Mouse (Mus musculus): ENCODE data around the gene Gpr108. TPM values are rescaled to one million over a fixed set of nuclear protein-coding genes. Genes with fewer than 3 reads are reported as not detected.
"Not testable (repeated sequence)": the region's sequence is repeated elsewhere in the genome, so short reads cannot be mapped to it uniquely, and the experiment has no call there.

The Gpr108 gene
- total and polyA plus RNA-seq, 2 experiments from 2014 or later = 21.3 to 24.1 TPM

DNA sequence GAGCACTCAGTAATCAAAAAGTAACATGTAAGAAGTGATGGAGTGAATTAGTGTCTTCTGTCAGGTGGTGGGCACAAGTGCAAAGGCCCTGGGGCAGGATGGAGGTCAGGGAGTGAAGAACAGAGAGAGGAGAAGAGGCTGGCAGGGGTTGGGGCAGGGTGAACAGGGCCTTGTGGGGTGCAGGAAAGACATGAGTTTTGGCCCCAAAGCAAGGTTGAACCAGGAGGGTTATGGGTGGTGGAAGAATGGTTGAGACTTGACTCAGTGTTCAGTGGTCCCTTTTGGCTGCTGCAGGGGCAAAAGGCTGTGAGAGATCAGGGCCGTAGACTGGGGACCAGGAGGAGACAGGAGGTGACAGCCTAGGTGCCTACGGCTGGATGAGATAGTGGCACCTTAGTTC, 30.3 kb upstream of the Gpr108 start:
- TF ChIP-seq CTCF (IDR thresholded peaks at IDR 0.05; ENCODE audit: low read depth) = no peak
- DNase-seq (ENCODE audit: low spot score) (no peak), ATAC-seq (no peak)
- H3K4me2 ChIP-seq (ENCODE audit: low read depth, low read length) = no peak overlapping the region
- H3K27ac ChIP-seq = no peak overlapping the region
- H3K9me3 ChIP-seq (ENCODE audit: low read length) = no peaks in the 10 kb centered on the region
- H3K4me1 ChIP-seq (ENCODE audit: insufficient read depth, low read length) = peaks cover 10% of the 10 kb centered on the region
- no peak overlapping the region for H3K4me3 ChIP-seq (ENCODE audit: low read length)
- no peaks in the 10 kb centered on the region for H3K36me3 ChIP-seq (ENCODE audit: insufficient read depth, low read length)
- no peak overlapping the region for H3K9ac ChIP-seq (replicated peaks; ENCODE audit: low read length)
- H3K27me3 ChIP-seq (ENCODE audit: insufficient read depth, low read length) = no peaks in the 10 kb centered on the region
- WGBS = 78% methylated on average over 2 of the region's 2 CpGs

DNA sequence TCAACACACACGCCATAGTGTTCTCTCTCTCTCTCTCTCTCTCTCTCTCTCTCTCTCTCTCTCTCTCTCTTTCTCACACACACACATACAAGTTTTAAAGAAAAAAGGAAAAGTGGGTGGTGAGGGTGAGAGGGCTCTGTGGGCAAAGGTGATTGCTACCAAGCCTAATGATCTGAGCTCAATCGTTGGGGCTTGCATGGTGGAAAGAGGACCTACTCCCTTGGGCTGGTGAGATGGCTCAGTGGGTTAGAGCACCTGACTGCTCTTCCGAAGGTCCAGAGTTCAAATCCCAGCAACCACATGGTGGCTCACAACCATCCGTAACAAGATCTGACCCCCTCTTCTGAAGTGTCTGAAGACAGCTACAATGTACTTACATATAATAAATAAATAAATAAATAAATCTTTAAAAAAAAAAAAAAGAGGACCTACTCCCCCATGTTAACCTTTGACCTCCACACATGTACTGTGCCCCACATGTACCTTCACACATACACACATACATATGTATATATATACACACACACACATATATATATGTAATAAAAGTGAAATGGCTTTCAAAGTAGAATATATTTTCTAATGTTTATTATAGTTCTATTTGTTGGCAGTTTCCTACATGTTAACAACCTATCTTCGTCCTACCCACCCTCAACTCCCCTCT, 29.5 kb upstream of the Gpr108 start:
- not testable (repeated sequence) for H3K27ac ChIP-seq; H3K4me3 ChIP-seq (ENCODE audit: low read length); H3K27me3 ChIP-seq (ENCODE audit: insufficient read depth, low read length); DNase-seq (ENCODE audit: low spot score); H3K4me2 ChIP-seq (ENCODE audit: low read depth, low read length); H3K9me3 ChIP-seq (ENCODE audit: low read length); H3K9ac ChIP-seq (replicated peaks; ENCODE audit: low read length); ATAC-seq; H3K36me3 ChIP-seq (ENCODE audit: insufficient read depth, low read length)
- H3K4me1 ChIP-seq (ENCODE audit: insufficient read depth, low read length) = peaks cover 10% of the 10 kb centered on the region
- 90% methylated on average over 4 of the region's 5 CpGs for WGBS

DNA sequence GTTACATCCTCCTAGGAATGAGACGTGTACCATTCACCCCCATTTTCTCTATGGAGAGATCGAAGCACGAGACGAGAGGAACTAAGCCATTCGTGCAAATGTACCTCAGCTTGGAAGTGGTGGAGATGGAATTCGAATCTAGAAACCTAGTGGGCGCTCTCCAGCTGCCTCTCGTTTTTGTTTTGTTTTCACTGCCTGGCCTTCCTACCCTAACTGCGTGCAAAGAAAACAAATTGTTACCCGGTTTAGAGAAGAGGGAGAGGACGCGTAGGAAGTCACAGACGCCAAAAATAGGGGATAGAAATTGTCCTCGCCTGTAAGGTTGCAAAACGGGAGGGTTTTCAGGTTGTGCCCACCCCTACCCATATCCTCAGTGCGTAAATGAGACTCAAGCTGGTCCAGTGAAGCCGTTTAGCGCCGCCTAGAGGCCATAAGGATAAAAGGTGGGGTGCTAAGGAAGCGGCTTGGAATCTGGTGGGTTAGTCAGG, 28.4 kb upstream of the Gpr108 start:
- H3K27me3 ChIP-seq (ENCODE audit: insufficient read depth, low read length) = no peaks in the 10 kb centered on the region
- ATAC-seq (peak; percentile 77), DNase-seq (ENCODE audit: low spot score) (peak; percentile 90)
- peaks cover 10% of the 10 kb centered on the region for H3K4me1 ChIP-seq (ENCODE audit: insufficient read depth, low read length)
- no peaks in the 10 kb centered on the region for H3K9me3 ChIP-seq (ENCODE audit: low read length)
- H3K4me2 ChIP-seq (ENCODE audit: low read depth, low read length) = peak overlapping the region; percentile 77
- WGBS = under 1% methylated on average over 20 of the region's 20 CpGs
- H3K27ac ChIP-seq = no peak overlapping the region; the same call in 1 of the 2 replicates
- H3K9ac ChIP-seq (replicated peaks; ENCODE audit: low read length) = peak overlapping the region; percentile 44; the same call in 1 of the 2 replicates
- H3K4me3 ChIP-seq (ENCODE audit: low read length) = peak overlapping the region; percentile 51
- H3K36me3 ChIP-seq (ENCODE audit: insufficient read depth, low read length) = no peaks in the 10 kb centered on the region
- peak; percentile 90 for TF ChIP-seq CTCF (IDR thresholded peaks at IDR 0.05; ENCODE audit: low read depth)

DNA sequence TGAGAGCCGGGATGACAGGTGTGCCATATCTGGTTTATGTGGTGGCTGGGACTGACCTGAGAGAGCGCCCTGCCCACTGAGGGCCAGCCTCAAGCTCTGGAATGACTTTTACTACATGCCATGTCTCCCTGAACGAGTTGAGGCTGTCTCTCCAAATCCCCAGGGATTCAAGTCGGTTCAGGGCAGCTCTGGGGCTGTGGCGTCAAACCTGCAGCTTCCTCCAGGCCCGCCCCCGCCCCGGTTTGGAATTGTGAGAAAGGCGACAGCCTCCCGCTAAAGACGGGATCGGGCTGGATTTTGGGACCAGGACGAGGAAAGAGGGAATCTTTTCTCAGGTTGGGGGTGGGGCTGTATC, 27.7 kb upstream of the Gpr108 start:
- TF ChIP-seq CTCF (IDR thresholded peaks at IDR 0.05; ENCODE audit: low read depth) = no peak
- peak overlapping the region; percentile 51 for H3K4me3 ChIP-seq (ENCODE audit: low read length)
- peak; percentile 20 for DNase-seq (ENCODE audit: low spot score)
- 4% methylated on average over 13 of the region's 13 CpGs for WGBS
- peak overlapping the region; percentile 77 for H3K4me2 ChIP-seq (ENCODE audit: low read depth, low read length)
- H3K27me3 ChIP-seq (ENCODE audit: insufficient read depth, low read length) = no peaks in the 10 kb centered on the region
- H3K9me3 ChIP-seq (ENCODE audit: low read length) = no peaks in the 10 kb centered on the region
- no peak overlapping the region for H3K27ac ChIP-seq
- ATAC-seq = peak; percentile 27
- no peaks in the 10 kb centered on the region for H3K36me3 ChIP-seq (ENCODE audit: insufficient read depth, low read length)
- H3K4me1 ChIP-seq (ENCODE audit: insufficient read depth, low read length) = peaks cover 10% of the 10 kb centered on the region
- H3K9ac ChIP-seq (replicated peaks; ENCODE audit: low read length) = peak overlapping the region; percentile 44

DNA sequence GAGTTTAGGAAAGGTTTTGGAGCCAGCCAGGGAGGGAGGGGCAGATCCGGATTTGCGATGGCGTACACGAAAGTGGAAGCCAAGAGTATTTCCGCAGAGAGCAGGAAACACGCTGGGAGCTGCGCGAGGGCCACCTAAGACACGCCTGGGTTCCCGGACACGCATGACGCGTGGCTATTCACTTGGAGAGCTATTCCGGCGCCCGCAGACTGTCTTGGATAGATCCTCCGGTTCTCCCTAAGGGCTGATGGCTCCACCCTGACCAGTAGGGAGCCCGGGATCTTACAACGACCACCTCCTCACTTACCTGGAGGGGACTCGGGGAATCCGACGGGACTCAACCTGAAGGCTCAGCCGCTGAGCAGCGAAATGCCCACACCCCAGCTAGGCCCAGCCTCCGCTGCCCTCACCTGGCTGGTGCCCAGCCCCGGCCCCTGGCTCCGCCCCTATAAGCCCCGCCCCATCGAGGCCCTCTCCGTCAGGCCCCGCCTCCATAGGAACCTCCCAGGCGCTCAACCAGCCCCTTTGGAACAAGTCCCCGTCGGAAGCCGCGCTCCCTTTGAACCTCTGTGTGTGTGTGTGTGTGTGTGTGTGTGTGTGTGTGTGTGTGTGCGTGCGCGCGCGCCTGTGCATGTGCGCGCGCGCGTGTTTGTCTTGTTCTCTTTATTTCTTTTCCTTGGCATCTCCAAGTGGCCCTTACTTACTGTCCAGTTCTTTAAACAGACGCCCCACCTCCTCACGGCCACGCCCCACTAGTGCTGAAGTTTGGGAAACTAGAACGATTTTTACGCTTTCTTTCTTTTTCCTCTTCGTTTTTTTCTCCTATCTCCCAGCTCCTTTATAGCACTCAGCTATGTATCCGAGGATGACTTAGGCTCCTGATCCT, 27.1 kb upstream of the Gpr108 start:
- ATAC-seq (peak; percentile 70), DNase-seq (ENCODE audit: low spot score) (peak; percentile 64)
- peaks cover 10% of the 10 kb centered on the region for H3K4me1 ChIP-seq (ENCODE audit: insufficient read depth, low read length)
- H3K4me2 ChIP-seq (ENCODE audit: low read depth, low read length) = peak overlapping the region; percentile 77
- H3K36me3 ChIP-seq (ENCODE audit: insufficient read depth, low read length) = no peaks in the 10 kb centered on the region
- H3K9me3 ChIP-seq (ENCODE audit: low read length) = no peaks in the 10 kb centered on the region
- under 1% methylated on average over 52 of the region's 53 CpGs for WGBS
- peak overlapping the region; percentile 51 for H3K4me3 ChIP-seq (ENCODE audit: low read length)
- peak overlapping the region; percentile 44 for H3K9ac ChIP-seq (replicated peaks; ENCODE audit: low read length)
- TF ChIP-seq CTCF (IDR thresholded peaks at IDR 0.05; ENCODE audit: low read depth) = no peak
- no peaks in the 10 kb centered on the region for H3K27me3 ChIP-seq (ENCODE audit: insufficient read depth, low read length)
- no peak overlapping the region for H3K27ac ChIP-seq

DNA sequence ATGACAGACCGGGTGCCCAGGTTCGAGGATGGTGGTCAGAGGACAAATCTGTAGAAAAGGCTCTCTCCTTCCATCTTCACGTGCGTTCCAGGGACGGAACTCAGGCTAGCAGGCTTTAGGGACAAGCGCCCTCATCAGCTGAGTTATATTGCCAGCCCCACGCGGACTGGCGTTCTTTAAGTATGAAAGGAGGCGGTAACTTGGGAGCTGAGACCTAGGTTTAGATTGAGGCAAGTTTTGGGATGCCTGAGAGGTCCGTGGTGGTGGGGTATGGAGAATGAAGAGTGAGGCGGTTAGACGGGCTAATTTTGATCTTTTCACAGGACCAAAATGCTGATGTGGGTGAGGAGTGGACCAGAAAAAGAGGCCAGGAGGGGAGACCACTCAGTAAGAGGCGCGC, 26.4 kb upstream of the Gpr108 start:
- Histone ChIP-seq H3K36me3 (ENCODE audit: insufficient read depth, low read length) (no peaks in the 10 kb centered on the region), H3K4me2 (ENCODE audit: low read depth, low read length) (peak overlapping the region; percentile 77), H3K4me3 (ENCODE audit: low read length) (peak overlapping the region; percentile 51), H3K9ac (replicated peaks; ENCODE audit: low read length) (peak overlapping the region; percentile 44), H3K27me3 (ENCODE audit: insufficient read depth, low read length) (no peaks in the 10 kb centered on the region), H3K27ac (no peak overlapping the region), H3K4me1 (ENCODE audit: insufficient read depth, low read length) (peaks cover 10% of the 10 kb centered on the region), H3K9me3 (ENCODE audit: low read length) (no peaks in the 10 kb centered on the region)
- peak; percentile 9 for DNase-seq (ENCODE audit: low spot score)
- ATAC-seq = no peak
- no peak for TF ChIP-seq CTCF (IDR thresholded peaks at IDR 0.05; ENCODE audit: low read depth)
- WGBS = 5% methylated on average over 15 of the region's 15 CpGs

Measured in hindbrain, postnatal 0 days (tissue).